8 mouse cellular contexts compared by ENCODE assay signal in the genomic region with DNA sequence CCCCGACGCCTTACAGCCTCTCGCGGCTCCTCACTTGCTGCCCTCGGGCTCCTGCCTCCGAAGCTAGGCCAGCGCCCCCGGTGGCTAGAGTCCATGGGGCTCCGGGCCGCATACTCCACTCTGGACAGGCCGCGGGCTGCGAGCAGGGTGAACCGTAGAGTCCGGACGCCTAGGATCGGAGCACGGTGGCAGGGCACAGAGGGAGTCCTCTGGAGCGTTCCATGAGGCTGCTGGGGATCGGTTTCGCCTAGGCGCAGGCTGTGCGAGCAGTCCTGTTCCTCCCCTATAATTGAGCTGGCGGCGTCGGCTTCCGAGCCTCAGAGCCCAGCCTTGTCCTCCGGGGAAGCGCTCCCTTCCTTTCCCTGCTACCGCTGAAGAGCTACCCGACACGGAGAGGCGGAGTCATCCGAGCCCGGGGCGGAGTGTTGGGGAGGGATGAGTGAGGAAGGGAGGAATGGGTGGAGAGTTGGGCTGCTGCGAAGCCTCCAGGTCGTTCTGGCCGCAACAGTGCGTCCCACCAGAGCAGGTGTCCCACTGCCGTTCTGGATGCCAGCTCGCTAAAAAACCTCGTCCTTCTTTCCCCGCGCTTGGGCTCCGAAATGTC. TPM values are rescaled to one million over a fixed set of nuclear protein-coding genes. Genes with fewer than 3 reads are reported as not detected.
A peak's percentile ranks its signal among the peaks of the same experiment; 100 is the strongest.
DNase-seq lines count a peak whose midpoint lies in the region; ATAC-seq and TF ChIP-seq lines count a peak whose summit lies in the region.
"Had no signal": no experiment of that assay in that cellular context is flagged by ENCODE, and none has a peak within 500 bp of the region (broad histone marks: within the 10 kb centered on the region; RNA-seq: fewer than 3 reads in every experiment).

A gene (minus strand): TSS at position 307 of the 604 bp plus-strand sequence.

- peak; percentile 61 for ATAC-seq in hindbrain, postnatal 0 days
- ATAC-seq in midbrain, embryonic 14.5 days (ENCODE audit: low FRiP score, low TSS enrichment) = peak; percentile 59; the same call in 1 of the 2 replicates

- H3K4me3 ChIP-seq in bone marrow macrophage, adult 2 months (ENCODE audit: insufficient read depth, low read length) = peak within 1 kb of the TSS; percentile 49
- H3K4me3 ChIP-seq in forebrain, embryonic 10.5 days = peak within 1 kb of the TSS; percentile 57
- H3K4me3 ChIP-seq in hindbrain, postnatal 0 days (ENCODE audit: low read length) = peak within 1 kb of the TSS; percentile 53
- H3K4me3 ChIP-seq in midbrain, embryonic 14.5 days (replicated peaks; ENCODE audit: low read depth, low read length) = peak within 1 kb of the TSS; percentile 54
- H3K4me3 ChIP-seq: erythroblast, embryonic 14.5 days had no signal

- no peak for TF ChIP-seq CTCF in bone marrow macrophage, adult 2 months (IDR thresholded peaks at IDR 0.05; ENCODE audit: low read depth, low read length)
- TF ChIP-seq CTCF in hindbrain, postnatal 0 days (IDR thresholded peaks at IDR 0.05; ENCODE audit: low read depth) = peak; percentile 56

- no peak within 1 kb of the TSS for H3K27ac ChIP-seq in bone marrow macrophage, adult 2 months (ENCODE audit: insufficient read depth, low read depth, low read length)
- no peak within 1 kb of the TSS for H3K27ac ChIP-seq in forebrain, embryonic 10.5 days
- H3K27ac ChIP-seq in hindbrain, postnatal 0 days = no peak within 1 kb of the TSS
- no peak within 1 kb of the TSS for H3K27ac ChIP-seq in midbrain, embryonic 14.5 days (replicated peaks; ENCODE audit: low read depth, low read length)

- peak; percentile 89 for DNase-seq in R1 (ENCODE audit: low read depth, low spot score)
- peak; percentile 68 for DNase-seq in forebrain, embryonic 10.5 days (ENCODE audit: extremely low spot score, low spot score)
- peak; percentile 69 for DNase-seq in hindbrain, postnatal 0 days (ENCODE audit: low spot score)
- peak; percentile 55 to 64 for DNase-seq in left cerebral cortex, adult 8-10 months (ENCODE audit: low spot score in 2 of 2)
- peak; percentile 77 for DNase-seq in midbrain, embryonic 14.5 days
- DNase-seq in testis, postnatal 10 days (ENCODE audit: low spot score) = peak; percentile 45

- peak within 1 kb of the TSS; percentile 51 for H3K9ac ChIP-seq in hindbrain, postnatal 0 days (replicated peaks; ENCODE audit: low read length)
- peak within 1 kb of the TSS; percentile 53 for H3K9ac ChIP-seq in midbrain, embryonic 14.5 days (replicated peaks; ENCODE audit: low read length)

- H3K4me2 ChIP-seq in hindbrain, postnatal 0 days (ENCODE audit: low read depth, low read length) = peak within 1 kb of the TSS; percentile 90
- peak within 1 kb of the TSS; percentile 98 for H3K4me2 ChIP-seq in midbrain, embryonic 14.5 days (ENCODE audit: low read length)

- no peak for TF ChIP-seq POLR2A in bone marrow macrophage, adult 2 months (IDR thresholded peaks at IDR 0.05; ENCODE audit: borderline replicate concordance, low read depth, low read length)

- WGBS in forebrain, embryonic 10.5 days = under 1% methylated on average over 46 of the region's 46 CpGs
- WGBS in hindbrain, postnatal 0 days = under 1% methylated on average over 44 of the region's 46 CpGs
- WGBS in midbrain, embryonic 14.5 days = under 1% methylated on average over 44 of the region's 46 CpGs

- no peaks in the 10 kb centered on the region for H3K9me3 ChIP-seq in forebrain, embryonic 10.5 days
- no peaks in the 10 kb centered on the region for H3K9me3 ChIP-seq in hindbrain, postnatal 0 days (ENCODE audit: low read length)
- H3K9me3 ChIP-seq in midbrain, embryonic 14.5 days (ENCODE audit: control insufficient read depth, low read length) = no peaks in the 10 kb centered on the region

- H3K4me1 ChIP-seq in bone marrow macrophage, adult 2 months (ENCODE audit: control insufficient read depth, insufficient read depth, low read length) = peaks cover 6% of the 10 kb centered on the region; the same call in 1 of the 2 replicates
- H3K4me1 ChIP-seq in forebrain, embryonic 10.5 days = peaks cover 25% of the 10 kb centered on the region
- no peaks in the 10 kb centered on the region for H3K4me1 ChIP-seq in hindbrain, postnatal 0 days (ENCODE audit: insufficient read depth, low read length)
- H3K4me1 ChIP-seq in midbrain, embryonic 14.5 days (ENCODE audit: control insufficient read depth, insufficient read depth, low read length) = peaks cover 9% of the 10 kb centered on the region; the same call in 1 of the 2 replicates

- no peaks in the 10 kb centered on the region for H3K36me3 ChIP-seq in forebrain, embryonic 10.5 days (replicated peaks)
- no peaks in the 10 kb centered on the region for H3K36me3 ChIP-seq in hindbrain, postnatal 0 days (ENCODE audit: insufficient read depth, low read length)
- no peaks in the 10 kb centered on the region for H3K36me3 ChIP-seq in midbrain, embryonic 14.5 days (ENCODE audit: control insufficient read depth, insufficient read depth, low read length)

- H3K27me3 ChIP-seq in forebrain, embryonic 10.5 days (ENCODE audit: poor library complexity, severe bottlenecking) = peaks cover 87% of the 10 kb centered on the region
- peaks cover 40% of the 10 kb centered on the region for H3K27me3 ChIP-seq in hindbrain, postnatal 0 days (ENCODE audit: insufficient read depth, low read length)
- peaks cover 57% of the 10 kb centered on the region for H3K27me3 ChIP-seq in midbrain, embryonic 14.5 days (ENCODE audit: control insufficient read depth, insufficient read depth, low read length)

RNA-seq across cellular contexts. Expression of the gene that starts here (rescaled TPM):
- polyA plus RNA-seq in bone marrow macrophage, adult 2 months (2012; ENCODE audit: insufficient read depth, insufficient read length, missing spikeins) = 0.55 and 0.83 TPM in 2 replicates
- polyA plus RNA-seq in forebrain, embryonic 10.5 days (2016; fragmentation: Nextera tagmentation; extraction: Ambion mirVana) = 0.07 and 0.20 TPM in 2 replicates
- 12.8 and 19.5 TPM in 2 replicates for total RNA-seq in hindbrain, postnatal 0 days (2014; rRNA removed)
- polyA plus RNA-seq in hindbrain, postnatal 0 days (2015; fragmentation: Nextera tagmentation; extraction: Ambion mirVana) = 2.5 and 2.6 TPM in 2 replicates
- total RNA-seq in left cerebral cortex, adult 8-10 months (2022) = 10 to 100 TPM; 21.2 to 24.0 (median 23.4) TPM
- polyA plus RNA-seq in midbrain, embryonic 14.5 days (2014; fragmentation: Nextera tagmentation; extraction: Ambion mirVana) = 0.67 and 0.70 TPM in 2 replicates

Comparison
In these comparisons a context has a peak if more than half of its experiments do, and no peak if none do; other contexts are left out.
1. Peak in DNase-seq and H3K4me3 ChIP-seq in forebrain, embryonic 10.5 days; RNA of the gene not detected or under 1 TPM.
2. Peak in DNase-seq, ATAC-seq, H3K4me3 ChIP-seq, H3K9ac ChIP-seq and H3K4me2 ChIP-seq in midbrain, embryonic 14.5 days; RNA of the gene not detected or under 1 TPM.